Mouse (Mus musculus) adrenal gland, adult 2 months (tissue): ENCODE results near the gene Olfr455. TPM values are rescaled to one million over a fixed set of nuclear protein-coding genes. Genes with fewer than 3 reads are reported as not detected.

Experiments used
- DNase-seq: peaks from one replicate; pipeline ENCODE4 v3.0.0; 2021
- polyA plus RNA-seq: library from polyadenylated mRNA; depleted of rRNA; stranded (reverse); fragments of >200 nt; gene quantifications from 2 replicates; pipeline ENCODE4 v1.2.3, GENCODE M21; 2012; rRNA removed
- total RNA-seq, 2 experiments: library from RNA; stranded (reverse); gene quantifications; 2 replicates each; pipeline ENCODE4 v1.2.3; 2021

Gene Olfr455
- total and polyA plus RNA-seq, 3 experiments: not detected

DNA sequence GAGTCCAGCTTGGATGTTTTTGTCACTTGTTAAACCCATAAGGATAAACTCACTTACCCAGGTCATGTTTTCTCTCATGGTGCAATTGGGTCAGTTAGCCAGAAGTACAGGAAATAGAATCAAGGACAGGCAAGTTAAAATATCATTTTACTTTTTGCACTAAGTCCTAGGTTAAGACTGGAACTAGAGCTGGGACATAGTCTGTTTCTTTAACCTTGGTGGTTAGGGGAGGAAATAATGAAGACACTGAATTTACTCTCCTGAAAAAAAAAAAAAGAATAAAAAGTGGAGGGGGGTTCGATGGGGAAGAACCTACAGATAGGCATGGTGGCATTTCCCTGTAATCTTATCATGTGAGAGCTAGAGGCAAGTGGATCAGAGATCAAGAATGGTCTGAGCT lies 60.3 kb downstream of the Olfr455 start, which contains the start of gene Olfr456:
Gene Olfr456 (minus strand): TSS at position 101 of the 400 bp plus-strand sequence.
- no peak for DNase-seq

Other genes starting within 250 kb of the Olfr455 start
- gene Fam131b, start 222.9 kb downstream of the Olfr455 start, total RNA-seq: under 1 TPM; 0.14 to 0.17 TPM
- 0.04 and 0.11 TPM in 2 replicates for gene Fam131b, start 222.9 kb downstream of the Olfr455 start, polyA plus RNA-seq
- 100 to 1,000 TPM in 1 of 2 experiments, 10 to 100 TPM in 1; 96.9 to 121 TPM for gene Zyx, start 198.0 kb downstream of the Olfr455 start, total RNA-seq
- 192 and 204 TPM in 2 replicates for gene Zyx, start 198.0 kb downstream of the Olfr455 start, polyA plus RNA-seq
- gene Epha1, start 174.3 kb downstream of the Olfr455 start, total RNA-seq: under 1 TPM; 0.23 to 0.86 TPM
- gene Epha1, start 174.3 kb downstream of the Olfr455 start, polyA plus RNA-seq: 0.18 and 0.37 TPM in 2 replicates
- 1 to 10 TPM in 1 of 2 experiments, under 1 TPM in 1; 0.90 to 7.2 TPM for gene Tas2r143, start 147.3 kb downstream of the Olfr455 start, total RNA-seq
- gene Tas2r143, start 147.3 kb downstream of the Olfr455 start, polyA plus RNA-seq: 0.50 and 0.63 TPM in 2 replicates
- 1 to 10 TPM in 1 of 2 experiments, under 1 TPM in 1; 0.62 to 4.4 TPM for gene Tas2r135, start 142.2 kb downstream of the Olfr455 start, total RNA-seq
- gene Tas2r135, start 142.2 kb downstream of the Olfr455 start, polyA plus RNA-seq: 0.16 TPM in 1 of 2 replicates, not detected in the other
- gene Tas2r126, start 113.1 kb downstream of the Olfr455 start, total RNA-seq: 1 to 10 TPM in 1 of 2 experiments, under 1 TPM in 1; 0.66 to 4.8 TPM
- gene Tas2r126, start 113.1 kb downstream of the Olfr455 start, polyA plus RNA-seq: 0.11 TPM in 1 of 2 replicates, not detected in the other
- not detected for gene Olfr458, start 82.4 kb downstream of the Olfr455 start, total RNA-seq
- not detected in 2 replicates for gene Olfr458, start 82.4 kb downstream of the Olfr455 start, polyA plus RNA-seq
- gene Olfr457, start 71.3 kb downstream of the Olfr455 start, total RNA-seq: not detected
- not detected in 2 replicates for gene Olfr457, start 71.3 kb downstream of the Olfr455 start, polyA plus RNA-seq
- not detected for gene Olfr456, start 60.4 kb downstream of the Olfr455 start, total RNA-seq
- gene Olfr456, start 60.4 kb downstream of the Olfr455 start, polyA plus RNA-seq: not detected in 2 replicates
- gene Tcaf3, start 50.1 kb upstream of the Olfr455 start, total RNA-seq: not detected
- gene Tcaf3, start 50.1 kb upstream of the Olfr455 start, polyA plus RNA-seq: not detected in 2 replicates
- 10 to 100 TPM; 10.6 to 14.6 TPM for gene Tcaf2, start 97.7 kb upstream of the Olfr455 start, total RNA-seq
- gene Tcaf2, start 97.7 kb upstream of the Olfr455 start, polyA plus RNA-seq: 1.4 and 3.4 TPM in 2 replicates
- 10 to 100 TPM; 83.0 to 87.0 TPM for gene Tcaf1, start 162.5 kb upstream of the Olfr455 start, total RNA-seq
- gene Tcaf1, start 162.5 kb upstream of the Olfr455 start, polyA plus RNA-seq: 19.6 and 21.8 TPM in 2 replicates
- not detected for gene Olfr453, start 191.8 kb upstream of the Olfr455 start, total RNA-seq
- gene Olfr453, start 191.8 kb upstream of the Olfr455 start, polyA plus RNA-seq: not detected in 2 replicates
- not detected for gene Olfr38, start 208.8 kb upstream of the Olfr455 start, total RNA-seq
- gene Olfr38, start 208.8 kb upstream of the Olfr455 start, polyA plus RNA-seq: not detected in 2 replicates
- not detected for gene Olfr452, start 237.5 kb upstream of the Olfr455 start, total RNA-seq
- not detected in 2 replicates for gene Olfr452, start 237.5 kb upstream of the Olfr455 start, polyA plus RNA-seq